Mouse (Mus musculus): ENCODE results near the gene Ppef2. TPM values are rescaled to one million over a fixed set of nuclear protein-coding genes. Genes with fewer than 3 reads are reported as not detected.

The Ppef2 gene
- polyA plus RNA-seq, 1 experiment from 2014 or later: 0.11 TPM

DNA sequence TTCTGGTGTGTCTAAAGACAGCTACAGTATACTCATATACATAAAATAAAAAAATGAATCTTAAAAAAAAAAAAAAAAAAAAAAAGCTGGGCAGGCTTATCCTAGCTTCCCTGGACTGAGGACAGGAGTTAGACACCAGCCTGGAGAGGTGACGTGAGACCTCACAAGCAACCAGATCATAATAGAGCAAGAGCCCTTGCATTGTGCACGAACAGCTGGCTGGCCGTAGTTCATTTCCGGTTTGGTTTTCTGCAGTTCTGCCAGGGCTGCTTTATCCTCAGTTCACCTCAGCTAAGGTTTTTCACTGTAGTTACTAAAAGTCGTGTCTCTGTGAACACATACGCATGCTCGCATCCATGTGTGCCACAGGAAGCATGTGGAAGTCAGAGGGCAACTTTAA, 28.3 kb downstream of the Ppef2 start:
- ATAC-seq: no peak
- 89% methylated on average over 7 of the region's 7 CpGs for WGBS

GRCm38 (mm10) chr5:92220287-92220902, 35.7 kb downstream of the Ppef2 start:
- no peaks in the 10 kb centered on the region for H3K9me3 ChIP-seq (ENCODE audit: control insufficient read depth, low read length)
- H3K4me3 ChIP-seq (replicated peaks; ENCODE audit: low read length): no peak overlapping the region
- no peak overlapping the region for H3K27ac ChIP-seq (ENCODE audit: low read length)
- no peaks in the 10 kb centered on the region for H3K36me3 ChIP-seq (ENCODE audit: control insufficient read depth, insufficient read depth)
- no peaks in the 10 kb centered on the region for H3K4me1 ChIP-seq (replicated peaks; ENCODE audit: control insufficient read depth, insufficient read depth, low read length)
- no peak for ATAC-seq
- no peaks in the 10 kb centered on the region for H3K27me3 ChIP-seq (replicated peaks; ENCODE audit: control insufficient read depth, insufficient read depth, low read length)
- WGBS: 91% methylated on average over 8 of the region's 8 CpGs
- no peak overlapping the region for H3K9ac ChIP-seq (replicated peaks; ENCODE audit: low read depth, low read length)
- H3K4me2 ChIP-seq (ENCODE audit: low read length): no peak overlapping the region

More for the DNA sequence above, 28.3 kb downstream of the Ppef2 start:
- Histone ChIP-seq H3K27me3 (replicated peaks; ENCODE audit: control insufficient read depth, insufficient read depth, low read length) (no peaks in the 10 kb centered on the region), H3K27ac (ENCODE audit: low read length) (no peak overlapping the region), H3K9me3 (ENCODE audit: control insufficient read depth, low read length) (no peaks in the 10 kb centered on the region), H3K4me3 (replicated peaks; ENCODE audit: low read length) (no peak overlapping the region), H3K36me3 (ENCODE audit: control insufficient read depth, insufficient read depth) (no peaks in the 10 kb centered on the region), H3K4me1 (replicated peaks; ENCODE audit: control insufficient read depth, insufficient read depth, low read length) (no peaks in the 10 kb centered on the region), H3K9ac (replicated peaks; ENCODE audit: low read depth, low read length) (no peak overlapping the region), H3K4me2 (ENCODE audit: low read length) (no peak overlapping the region)

GRCm38 (mm10) chr5:92219826-92220225, 36.3 kb downstream of the Ppef2 start:
- WGBS: 62% methylated on average over 6 of the region's 6 CpGs
- no peak overlapping the region for H3K4me2 ChIP-seq (ENCODE audit: low read length)
- no peaks in the 10 kb centered on the region for H3K36me3 ChIP-seq (ENCODE audit: control insufficient read depth, insufficient read depth)
- ATAC-seq: no peak
- H3K9ac ChIP-seq (replicated peaks; ENCODE audit: low read depth, low read length): no peak overlapping the region
- no peak overlapping the region for H3K4me3 ChIP-seq (replicated peaks; ENCODE audit: low read length)
- no peak overlapping the region for H3K27ac ChIP-seq (ENCODE audit: low read length)
- no peaks in the 10 kb centered on the region for H3K4me1 ChIP-seq (replicated peaks; ENCODE audit: control insufficient read depth, insufficient read depth, low read length)
- H3K27me3 ChIP-seq (replicated peaks; ENCODE audit: control insufficient read depth, insufficient read depth, low read length): no peaks in the 10 kb centered on the region
- no peaks in the 10 kb centered on the region for H3K9me3 ChIP-seq (ENCODE audit: control insufficient read depth, low read length)

- H3K4me2 ChIP-seq (ENCODE audit: low read length): no peak overlapping the region
- H3K27me3 ChIP-seq (replicated peaks; ENCODE audit: control insufficient read depth, insufficient read depth, low read length): no peaks in the 10 kb centered on the region
- peak; percentile 83 for ATAC-seq
- no peaks in the 10 kb centered on the region for H3K9me3 ChIP-seq (ENCODE audit: control insufficient read depth, low read length)
- no peak overlapping the region for H3K4me3 ChIP-seq (replicated peaks; ENCODE audit: low read length)
- WGBS: 35% methylated on average over 17 of the region's 17 CpGs
- H3K9ac ChIP-seq (replicated peaks; ENCODE audit: low read depth, low read length): no peak overlapping the region
- H3K36me3 ChIP-seq (ENCODE audit: control insufficient read depth, insufficient read depth): no peaks in the 10 kb centered on the region
- no peak overlapping the region for H3K27ac ChIP-seq (ENCODE audit: low read length)
- no peaks in the 10 kb centered on the region for H3K4me1 ChIP-seq (replicated peaks; ENCODE audit: control insufficient read depth, insufficient read depth, low read length)
These were observed 36.9 kb downstream of the Ppef2 start for GRCm38 (mm10) chr5:92218915-92219793.

DNA sequence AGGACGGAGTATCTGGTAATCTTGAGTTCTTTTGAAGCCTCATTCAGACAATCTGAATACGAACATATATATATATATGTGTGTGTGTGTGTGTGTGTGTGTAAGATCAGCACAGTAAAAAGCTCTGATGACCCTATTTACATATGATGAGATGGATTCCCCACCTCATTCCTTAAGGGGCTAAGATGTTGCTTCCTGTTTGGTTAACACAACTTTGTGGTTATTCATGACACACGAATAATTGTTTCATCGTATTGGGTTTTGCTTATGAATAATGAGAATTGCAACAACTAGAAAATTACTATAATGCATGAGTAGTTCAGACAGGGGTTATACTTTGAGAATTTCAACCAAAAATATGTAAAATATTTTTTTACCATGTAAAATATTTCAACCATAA, 40.8 kb downstream of the Ppef2 start, which contains the start of gene U90926:
Gene U90926 (minus strand): TSS at position 101 of the 400 bp plus-strand sequence.
- Histone ChIP-seq H3K27ac (ENCODE audit: low read length) (no peak within 1 kb of the TSS), H3K27me3 (replicated peaks; ENCODE audit: control insufficient read depth, insufficient read depth, low read length) (no peaks in the 10 kb centered on the region), H3K36me3 (ENCODE audit: control insufficient read depth, insufficient read depth) (no peaks in the 10 kb centered on the region), H3K4me1 (replicated peaks; ENCODE audit: control insufficient read depth, insufficient read depth, low read length) (no peaks in the 10 kb centered on the region), H3K4me3 (replicated peaks; ENCODE audit: low read length) (no peak within 1 kb of the TSS), H3K9ac (replicated peaks; ENCODE audit: low read depth, low read length) (no peak within 1 kb of the TSS), H3K9me3 (ENCODE audit: control insufficient read depth, low read length) (no peaks in the 10 kb centered on the region), H3K4me2 (ENCODE audit: low read length) (no peak within 1 kb of the TSS)
- no peak for ATAC-seq
- 91% methylated on average over 4 of the region's 4 CpGs for WGBS

GRCm38 (mm10) chr5:92212231-92212630, 43.8 kb downstream of the Ppef2 start:
- WGBS: 92% methylated on average over 4 of the region's 4 CpGs
- H3K4me3 ChIP-seq (replicated peaks; ENCODE audit: low read length): no peak overlapping the region
- no peaks in the 10 kb centered on the region for H3K4me1 ChIP-seq (replicated peaks; ENCODE audit: control insufficient read depth, insufficient read depth, low read length)
- H3K4me2 ChIP-seq (ENCODE audit: low read length): no peak overlapping the region
- H3K27ac ChIP-seq (ENCODE audit: low read length): no peak overlapping the region
- H3K9me3 ChIP-seq (ENCODE audit: control insufficient read depth, low read length): no peaks in the 10 kb centered on the region
- no peaks in the 10 kb centered on the region for H3K27me3 ChIP-seq (replicated peaks; ENCODE audit: control insufficient read depth, insufficient read depth, low read length)
- no peak for ATAC-seq
- H3K9ac ChIP-seq (replicated peaks; ENCODE audit: low read depth, low read length): no peak overlapping the region
- no peaks in the 10 kb centered on the region for H3K36me3 ChIP-seq (ENCODE audit: control insufficient read depth, insufficient read depth)

DNA sequence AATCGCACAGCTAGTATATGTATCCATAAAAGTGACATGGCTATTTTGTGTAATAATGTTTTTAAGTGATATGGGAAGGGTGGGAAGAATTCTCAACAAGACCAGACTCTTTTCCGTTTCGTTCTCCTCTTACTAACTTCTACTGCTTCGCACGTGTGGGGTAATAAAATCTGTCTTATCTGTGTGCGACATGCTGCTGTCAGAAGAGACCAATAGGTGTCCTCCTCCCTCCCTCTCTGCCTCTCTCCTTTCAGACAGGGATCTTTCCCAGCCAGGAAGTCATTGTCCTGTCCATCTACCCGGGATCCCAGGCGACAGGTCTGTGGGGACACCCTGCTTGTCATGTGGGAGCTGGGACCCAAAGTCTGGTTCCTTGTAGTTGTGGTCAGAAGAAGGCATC, 45.9 kb downstream of the Ppef2 start:
- Histone ChIP-seq H3K9me3 (ENCODE audit: control insufficient read depth, low read length) (no peaks in the 10 kb centered on the region), H3K9ac (replicated peaks; ENCODE audit: low read depth, low read length) (no peak overlapping the region), H3K4me2 (ENCODE audit: low read length) (no peak overlapping the region), H3K27me3 (replicated peaks; ENCODE audit: control insufficient read depth, insufficient read depth, low read length) (no peaks in the 10 kb centered on the region), H3K27ac (ENCODE audit: low read length) (no peak overlapping the region), H3K4me3 (replicated peaks; ENCODE audit: low read length) (no peak overlapping the region), H3K36me3 (ENCODE audit: control insufficient read depth, insufficient read depth) (no peaks in the 10 kb centered on the region), H3K4me1 (replicated peaks; ENCODE audit: control insufficient read depth, insufficient read depth, low read length) (no peaks in the 10 kb centered on the region)
- 79% methylated on average over 8 of the region's 8 CpGs for WGBS
- ATAC-seq: no peak

- no peak overlapping the region for H3K4me3 ChIP-seq (replicated peaks; ENCODE audit: low read length)
- ATAC-seq: no peak
- no peak overlapping the region for H3K27ac ChIP-seq (ENCODE audit: low read length)
- H3K36me3 ChIP-seq (ENCODE audit: control insufficient read depth, insufficient read depth): peaks cover 16% of the 10 kb centered on the region
- H3K9ac ChIP-seq (replicated peaks; ENCODE audit: low read depth, low read length): no peak overlapping the region
- WGBS: 94% methylated on average over 6 of the region's 6 CpGs
- H3K4me2 ChIP-seq (ENCODE audit: low read length): no peak overlapping the region
- H3K9me3 ChIP-seq (ENCODE audit: control insufficient read depth, low read length): no peaks in the 10 kb centered on the region
- no peaks in the 10 kb centered on the region for H3K4me1 ChIP-seq (replicated peaks; ENCODE audit: control insufficient read depth, insufficient read depth, low read length)
- no peaks in the 10 kb centered on the region for H3K27me3 ChIP-seq (replicated peaks; ENCODE audit: control insufficient read depth, insufficient read depth, low read length)
These were observed 50.0 kb downstream of the Ppef2 start for GRCm38 (mm10) chr5:92206121-92206520.

DNA sequence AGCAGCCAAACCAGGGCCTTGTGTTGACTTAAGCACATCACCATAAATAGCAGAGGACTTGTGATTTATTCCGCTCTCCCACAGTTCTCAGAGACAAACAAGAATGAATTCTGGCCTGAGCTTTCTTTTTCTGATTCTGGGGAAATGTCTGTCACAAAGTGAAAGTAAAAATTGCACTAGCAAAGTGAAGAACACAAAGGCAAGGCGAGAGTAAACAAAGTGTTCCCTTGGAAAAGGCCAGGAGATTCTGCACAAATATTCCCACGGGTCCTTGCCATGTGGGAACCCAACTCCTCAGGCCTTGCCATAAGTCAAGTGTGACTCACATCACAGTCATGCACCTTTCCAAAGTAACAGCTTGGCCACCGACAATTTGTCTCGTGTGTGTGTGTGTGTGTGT, 50.4 kb downstream of the Ppef2 start:
- Histone ChIP-seq H3K4me2 (ENCODE audit: low read length) (no peak overlapping the region), H3K27me3 (replicated peaks; ENCODE audit: control insufficient read depth, insufficient read depth, low read length) (no peaks in the 10 kb centered on the region), H3K9ac (replicated peaks; ENCODE audit: low read depth, low read length) (no peak overlapping the region), H3K9me3 (ENCODE audit: control insufficient read depth, low read length) (no peaks in the 10 kb centered on the region), H3K27ac (ENCODE audit: low read length) (no peak overlapping the region), H3K4me3 (replicated peaks; ENCODE audit: low read length) (no peak overlapping the region), H3K4me1 (replicated peaks; ENCODE audit: control insufficient read depth, insufficient read depth, low read length) (no peaks in the 10 kb centered on the region), H3K36me3 (ENCODE audit: control insufficient read depth, insufficient read depth) (peaks cover 19% of the 10 kb centered on the region)
- WGBS: 88% methylated on average over 5 of the region's 5 CpGs
- ATAC-seq: no peak

Measured in forebrain, embryonic 16.5 days (tissue).